Mouse (Mus musculus): Measurements from ENCODE around the gene Lrrc51.
"Not testable (repeated sequence)": the region's sequence is repeated elsewhere in the genome, so short reads cannot be mapped to it uniquely, and the experiment has no call there.

The Lrrc51 gene

DNA sequence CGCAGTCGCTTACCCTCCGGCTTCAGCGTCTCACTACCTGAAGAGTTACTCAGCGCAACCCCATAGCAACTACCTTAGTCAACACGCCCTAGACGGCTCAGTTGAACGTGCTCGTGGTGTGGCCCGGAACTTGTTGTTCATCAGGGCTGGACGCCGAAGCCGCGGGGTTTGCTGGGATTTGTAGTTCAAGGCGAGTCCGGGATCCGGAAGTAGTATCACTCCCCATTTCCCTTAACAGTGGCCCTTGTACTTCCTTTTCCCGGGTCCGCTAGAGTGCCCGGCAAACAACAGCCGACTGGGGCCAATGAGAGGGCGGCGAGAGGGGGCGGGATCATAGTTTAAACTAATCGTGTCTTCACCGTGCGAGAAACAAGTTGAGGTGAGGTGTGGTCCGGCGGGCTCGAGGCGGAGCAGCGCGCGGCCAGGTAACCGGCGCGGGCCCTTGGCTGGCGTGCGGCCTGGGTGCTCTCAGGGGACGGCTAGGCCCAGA, at the start of gene Lrrc51, which contains the start of gene Numa1:
Gene Lrrc51, minus strand, starts transcription at position 145 of the 490 bp plus-strand sequence.
Gene Numa1, plus strand, starts transcription at position 361 of the 490 bp plus-strand sequence.
- DNase-seq, result peak; percentile 93 to 97

DNA sequence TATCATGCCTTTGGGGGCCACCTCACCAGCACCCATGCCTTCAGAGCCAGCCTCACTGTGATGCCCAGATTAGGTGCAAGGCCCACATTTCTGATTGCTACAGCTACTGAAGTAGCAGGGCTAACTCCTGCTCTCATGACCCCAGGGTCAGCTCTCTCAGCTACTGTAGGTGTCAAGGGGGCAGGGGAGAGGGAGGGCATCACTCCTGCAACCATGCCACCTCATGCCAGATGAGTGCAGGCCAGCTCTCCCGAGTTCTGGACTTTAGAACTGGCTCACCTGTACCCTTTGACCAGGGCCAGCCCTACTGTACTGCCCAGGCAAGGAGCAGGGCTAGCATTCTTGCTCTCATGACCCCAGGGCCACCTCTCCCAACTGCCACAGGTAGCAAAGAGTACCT, 49.0 kb upstream of the Lrrc51 start:
- no peak for DNase-seq

DNA sequence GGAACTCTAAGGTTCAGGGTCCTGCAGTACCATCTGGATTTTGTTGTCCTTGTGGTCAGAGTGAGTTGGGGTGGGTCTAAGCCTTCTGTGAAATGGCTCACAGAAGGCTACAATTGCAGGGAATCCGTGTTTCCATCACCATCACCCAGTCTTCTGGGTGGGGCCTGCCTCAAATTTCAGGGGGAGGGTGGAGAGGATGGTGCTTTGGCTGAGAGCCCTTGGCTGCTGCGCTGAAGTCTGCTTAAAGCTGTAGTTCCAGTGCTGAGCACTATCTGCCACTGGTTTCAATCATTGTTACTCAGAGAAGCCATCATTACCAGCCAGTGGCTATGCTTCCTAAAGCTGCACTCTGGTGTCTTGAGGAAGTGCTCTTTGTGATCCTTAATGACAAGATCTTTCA, 40.8 kb upstream of the Lrrc51 start:
- no peak for DNase-seq

DNA sequence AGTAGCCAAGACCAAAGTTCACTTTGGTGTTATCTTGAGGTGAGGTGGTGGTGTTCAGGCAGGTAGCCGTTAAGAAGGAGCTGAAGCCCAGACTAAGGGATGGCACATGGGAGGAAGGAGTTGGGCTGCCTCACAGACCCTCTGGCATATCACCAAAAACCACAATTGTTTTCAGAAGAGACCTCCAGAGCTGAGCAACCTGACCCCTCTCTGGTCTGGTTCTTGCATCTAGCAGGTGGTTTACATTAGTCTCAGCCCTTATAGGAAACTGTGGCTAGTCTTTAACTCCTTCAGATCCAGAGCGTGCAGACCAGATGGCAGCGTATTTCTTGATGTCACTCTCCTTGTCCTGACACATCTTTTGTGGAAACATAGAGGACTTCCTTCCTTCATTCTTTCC, 40.0 kb upstream of the Lrrc51 start:
- no peak for DNase-seq

DNA sequence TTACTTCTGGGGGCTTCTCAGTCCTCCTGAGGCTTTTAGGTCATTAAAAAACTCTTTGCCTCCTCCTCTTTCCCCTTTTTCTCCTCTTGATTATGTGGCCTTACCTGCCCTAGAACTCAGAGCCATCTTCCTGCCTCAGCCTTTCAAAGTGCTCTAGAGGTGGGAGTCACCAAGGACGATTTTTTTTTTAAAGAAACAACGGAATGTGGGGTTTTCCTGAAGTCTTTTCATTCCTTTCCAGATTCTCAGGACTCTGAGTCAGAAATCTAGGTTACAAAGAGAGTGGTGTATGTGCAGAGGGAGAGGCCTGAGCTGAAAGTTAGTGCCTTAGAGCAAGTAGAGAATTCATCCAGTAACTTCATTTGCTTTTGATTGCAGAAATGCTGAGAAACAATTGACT, 38.0 kb upstream of the Lrrc51 start:
- DNase-seq, result no peak

DNA sequence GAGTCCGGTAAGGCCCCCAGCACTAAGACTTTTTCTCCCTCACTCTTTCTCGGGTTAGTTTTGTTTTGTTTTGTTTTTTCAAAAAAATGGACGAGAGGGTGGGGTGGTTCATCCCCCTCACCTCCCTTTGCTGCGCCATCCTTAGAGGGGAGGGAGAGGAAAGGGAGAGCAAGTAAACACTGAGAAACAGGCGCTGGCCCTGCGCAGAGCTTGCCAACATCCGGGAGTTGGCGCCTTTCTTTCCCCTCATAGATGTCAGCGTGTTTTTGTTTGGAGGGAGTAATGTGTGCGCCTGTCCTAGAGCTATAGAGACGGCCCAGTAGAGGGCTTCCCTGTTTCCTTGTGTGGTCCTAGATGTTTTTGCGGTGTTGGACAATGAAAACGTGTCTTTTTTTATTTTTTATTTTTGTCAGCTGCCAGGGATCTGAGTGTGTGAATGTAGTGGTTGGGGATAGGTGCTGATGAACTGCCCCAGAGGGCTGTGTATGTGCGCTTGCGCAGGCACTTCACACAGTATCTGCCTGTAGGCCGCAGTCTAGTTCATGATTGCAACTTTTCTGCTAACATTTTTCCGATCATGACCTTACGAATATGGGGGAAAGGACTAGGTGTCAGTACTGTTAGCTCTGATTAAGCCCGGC, 37.2 kb upstream of the Lrrc51 start:
- peak; percentile 65 to 74 for DNase-seq

DNA sequence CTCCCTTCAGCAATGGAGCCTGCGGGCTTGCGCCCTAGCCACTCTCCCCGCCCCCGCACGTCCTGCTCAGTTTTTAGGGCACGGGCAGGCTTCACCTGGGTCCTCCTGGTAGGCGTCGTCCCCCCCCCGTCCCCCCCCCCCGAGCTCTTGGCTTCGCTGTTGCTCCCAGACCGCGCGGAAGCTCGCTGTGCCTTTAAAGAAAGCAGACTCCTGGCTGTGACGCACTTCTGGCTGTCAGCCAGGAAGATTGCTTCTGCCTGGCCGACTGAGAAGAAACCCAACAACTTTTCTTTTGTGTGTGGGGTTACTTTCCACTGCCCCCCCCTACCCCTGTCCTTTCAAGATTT, 36.7 kb upstream of the Lrrc51 start:
- DNase-seq, result peak; percentile 67 to 80

DNA sequence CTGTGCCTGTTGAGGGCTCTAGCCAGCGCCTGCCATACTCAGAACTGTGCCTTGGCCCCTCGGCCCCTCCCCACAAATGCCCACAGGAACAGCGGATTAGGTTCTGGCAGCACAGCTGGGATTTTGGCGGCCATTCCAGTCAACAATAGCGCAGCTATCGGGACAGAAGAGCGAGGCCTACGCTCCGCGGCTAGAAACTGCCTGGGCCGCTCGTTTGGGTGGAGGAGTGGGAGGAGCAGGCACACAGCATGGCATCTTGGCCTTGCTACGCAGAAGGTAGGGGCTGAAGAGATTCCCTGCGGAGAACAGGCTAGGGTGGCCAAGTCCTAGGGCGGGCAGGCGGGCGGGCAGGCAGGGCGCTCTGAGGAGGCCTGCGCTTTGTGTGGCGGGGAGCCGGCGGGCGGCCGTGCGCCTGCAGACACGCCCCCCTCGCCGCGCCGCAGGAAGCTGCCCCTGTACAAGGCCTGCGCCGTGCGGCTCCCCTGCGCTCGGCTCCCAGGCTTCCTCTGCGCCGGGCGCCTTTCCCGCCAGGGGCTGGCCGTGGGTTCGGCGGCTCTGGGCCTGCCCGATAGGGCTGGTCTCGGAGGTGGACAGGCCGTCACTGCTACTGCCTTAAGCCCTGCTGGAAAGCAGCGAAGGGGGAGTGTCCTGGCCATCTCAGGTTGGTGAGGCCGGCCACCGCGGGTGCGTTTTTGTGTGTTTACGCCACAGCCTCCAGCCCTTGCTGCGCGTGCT, 36.2 kb upstream of the Lrrc51 start:
- DNase-seq, result peak; percentile 86 to 89

DNA sequence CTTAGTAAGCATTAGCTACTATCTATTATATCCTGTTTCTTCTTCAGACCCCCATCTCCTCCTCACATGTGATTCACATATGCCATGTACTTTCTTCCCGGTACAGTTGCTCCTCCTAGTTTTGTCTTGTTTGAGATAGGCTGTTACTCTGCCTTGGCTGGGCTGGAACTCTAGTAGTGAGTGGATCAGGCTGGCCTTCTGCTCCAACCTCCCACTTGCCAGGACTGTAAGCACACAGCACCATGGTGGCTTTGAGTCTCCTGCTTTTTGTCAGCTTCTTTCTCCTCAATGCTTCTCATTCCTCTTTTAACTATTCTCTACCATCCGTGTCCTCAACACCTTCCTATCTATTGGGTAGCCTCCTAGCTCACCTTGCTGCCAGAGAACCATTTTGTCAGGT, 35.1 kb upstream of the Lrrc51 start:
- DNase-seq, result no peak

DNA sequence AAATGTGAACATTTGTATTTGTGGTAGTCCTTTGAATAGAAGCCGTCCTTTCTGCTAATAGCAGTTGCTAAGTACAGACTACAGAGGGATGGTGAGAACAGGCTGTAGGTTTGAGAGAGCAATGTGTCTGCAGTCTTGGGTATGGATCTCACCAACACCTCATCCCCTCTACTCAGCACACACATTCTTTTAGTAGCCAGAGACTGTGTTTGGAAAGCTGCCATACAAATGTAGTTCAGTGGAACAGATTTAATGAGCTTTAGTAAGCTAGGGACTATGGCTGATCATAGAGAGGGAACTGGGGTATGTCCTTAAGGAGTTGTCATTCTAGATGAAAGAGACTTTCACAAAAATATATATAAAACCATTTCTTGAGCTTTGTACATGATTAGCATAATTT, 33.6 kb upstream of the Lrrc51 start:
- DNase-seq, result no peak

DNA sequence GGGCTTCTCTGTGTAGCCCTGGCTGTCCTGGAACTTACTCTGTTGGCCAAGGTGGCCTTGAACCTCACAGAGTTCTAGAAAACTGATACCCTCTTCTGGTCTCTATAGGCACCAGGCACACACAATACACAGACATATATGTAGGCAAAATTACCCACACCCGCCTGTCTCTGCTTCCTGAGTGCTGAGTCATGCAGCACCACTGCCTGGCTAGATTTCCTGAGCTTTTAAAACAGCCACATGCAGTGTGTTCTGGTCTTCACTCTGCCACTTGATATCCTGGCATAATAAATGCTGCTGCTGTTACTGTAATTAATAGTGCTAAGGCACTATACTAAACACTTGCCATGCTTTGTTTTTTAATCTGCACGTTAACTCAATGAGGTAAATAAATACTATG, 31.9 kb upstream of the Lrrc51 start:
- peak; percentile 25 to 42 for DNase-seq

DNA sequence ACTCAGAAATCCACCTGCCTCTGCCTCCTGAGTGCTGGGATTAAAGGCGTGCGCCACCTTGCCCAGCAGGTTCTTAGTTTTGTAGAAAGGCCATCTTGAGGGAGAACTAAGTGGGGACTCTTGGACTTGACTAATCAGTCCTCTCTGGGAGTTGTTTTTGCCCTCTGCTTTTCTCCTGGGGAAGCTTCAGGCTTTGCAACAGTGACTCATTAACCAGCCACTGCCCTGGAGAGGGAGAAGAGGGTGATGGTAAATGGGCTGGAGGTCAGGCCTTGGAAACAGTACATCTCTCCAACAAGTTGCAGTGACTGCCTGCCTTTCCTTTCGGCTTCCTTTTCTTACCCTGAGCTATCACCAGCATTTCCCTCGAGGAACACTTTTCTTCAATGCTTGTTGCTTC, 30.9 kb upstream of the Lrrc51 start:
- DNase-seq, result no peak

DNA sequence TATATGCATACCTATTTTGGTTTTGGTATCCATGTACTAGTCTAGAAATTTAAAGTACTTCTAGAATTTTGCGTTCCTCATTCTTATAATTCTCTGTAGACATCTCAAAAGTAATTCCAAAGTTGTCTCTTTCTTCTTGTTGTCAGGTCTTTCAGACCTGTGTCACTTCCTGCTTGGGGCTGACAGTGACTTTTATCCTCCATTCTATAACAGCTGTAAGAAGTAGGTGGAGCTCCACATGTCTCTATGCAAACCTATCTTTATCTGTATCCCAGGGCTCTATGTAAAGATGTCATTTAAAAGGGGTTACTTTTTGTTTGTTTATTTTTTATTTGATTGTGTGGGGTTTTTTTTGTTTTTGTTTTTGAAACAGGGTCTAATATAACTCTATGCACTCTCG, 29.9 kb upstream of the Lrrc51 start:
- DNase-seq, result no peak

DNA sequence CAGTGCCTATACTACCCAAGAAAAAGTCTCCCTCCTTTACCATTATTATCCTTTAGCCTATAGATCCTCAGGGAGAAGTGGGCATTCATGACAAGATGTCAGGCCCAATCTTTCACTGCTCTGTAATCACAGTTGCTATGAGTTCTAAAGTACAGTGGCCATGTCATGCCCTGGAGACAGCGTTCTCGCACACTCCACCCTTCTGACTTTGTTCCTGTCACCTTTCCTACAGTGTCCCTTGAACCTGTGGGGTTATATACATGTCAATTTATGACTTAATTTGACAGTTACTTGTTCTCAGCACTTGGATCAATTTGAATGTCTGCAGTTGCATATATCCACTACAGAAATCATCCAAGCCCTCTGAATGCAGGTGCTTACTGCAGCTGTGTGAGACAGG, 29.1 kb upstream of the Lrrc51 start:
- no peak for DNase-seq

DNA sequence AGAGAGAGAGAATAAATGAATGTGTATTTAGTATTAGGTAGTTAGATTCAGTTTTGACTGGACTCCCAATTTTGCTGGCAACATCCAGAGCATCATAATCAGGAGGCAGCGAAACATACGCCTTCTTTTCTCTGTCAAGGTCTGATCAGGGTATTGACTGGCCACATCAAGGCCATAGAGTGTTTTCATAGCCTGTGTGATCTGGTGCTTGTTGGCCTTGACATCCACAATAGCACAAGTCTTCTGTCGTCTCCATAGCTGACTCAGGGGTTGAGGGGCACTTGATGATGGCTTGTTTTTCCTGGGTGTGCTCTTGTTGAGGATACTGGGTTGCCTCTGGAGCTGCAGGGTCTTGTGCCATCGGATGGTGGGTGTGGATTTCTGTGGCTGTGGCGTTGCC, 23.2 kb upstream of the Lrrc51 start:
- DNase-seq, result no peak

DNA sequence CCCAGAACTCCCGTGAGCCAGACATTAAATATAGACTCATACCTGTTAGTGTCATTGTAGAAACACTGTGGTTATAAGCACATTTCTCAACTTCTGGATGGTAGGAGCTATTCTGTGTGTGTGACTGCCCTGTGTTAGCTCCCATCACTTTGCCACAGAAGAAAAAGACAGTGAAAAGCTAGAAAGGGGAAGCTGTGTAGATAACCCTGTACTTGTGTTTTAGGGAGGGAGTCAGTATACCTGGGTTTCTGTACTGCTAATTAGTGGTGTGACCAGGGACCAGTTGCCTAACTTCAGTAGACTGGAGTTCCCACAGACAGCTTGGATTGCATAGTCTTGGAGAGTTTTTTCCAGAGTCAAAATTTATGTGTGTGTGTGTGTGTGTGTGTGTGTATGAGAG, 22.8 kb upstream of the Lrrc51 start:
- no peak for DNase-seq

DNA sequence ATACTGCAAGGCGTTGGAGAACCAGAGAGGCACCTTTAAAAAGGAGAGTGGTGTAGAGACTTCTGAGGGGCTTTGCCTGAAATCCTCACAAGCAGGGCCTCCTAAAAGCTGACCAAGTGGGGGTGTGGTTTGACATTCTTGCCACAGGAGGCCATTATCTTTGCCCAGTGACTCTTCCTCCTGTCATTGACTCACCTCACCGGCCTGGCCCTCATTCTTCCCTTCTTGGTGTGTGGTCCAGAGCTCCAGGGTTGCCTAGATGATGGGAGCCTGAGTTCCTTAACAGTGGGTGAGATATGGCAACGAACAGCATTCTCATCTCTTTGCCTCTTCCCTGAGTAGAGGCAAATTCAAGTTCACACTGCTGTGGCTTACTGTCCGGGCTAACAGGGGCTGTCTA, 22.2 kb upstream of the Lrrc51 start:
- DNase-seq, result no peak

DNA sequence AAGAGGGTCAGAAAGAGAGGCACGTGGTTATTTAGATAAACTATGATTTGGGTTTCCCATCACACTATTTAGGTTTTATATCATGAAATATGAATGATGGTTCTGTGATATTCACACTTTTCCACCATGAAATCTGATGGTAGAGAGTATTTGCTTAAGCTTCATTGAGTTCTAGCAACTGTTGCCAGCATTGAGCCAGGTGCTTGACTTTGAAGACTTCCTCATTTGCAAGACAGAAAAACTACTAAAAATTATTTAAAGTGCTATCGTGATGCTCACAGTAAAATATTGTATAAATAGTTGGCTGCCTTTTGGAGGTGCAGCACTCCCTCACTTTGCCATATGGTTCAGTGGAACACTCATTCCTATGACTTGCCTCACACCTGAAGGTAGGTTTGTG, 21.6 kb upstream of the Lrrc51 start:
- no peak for DNase-seq

DNA sequence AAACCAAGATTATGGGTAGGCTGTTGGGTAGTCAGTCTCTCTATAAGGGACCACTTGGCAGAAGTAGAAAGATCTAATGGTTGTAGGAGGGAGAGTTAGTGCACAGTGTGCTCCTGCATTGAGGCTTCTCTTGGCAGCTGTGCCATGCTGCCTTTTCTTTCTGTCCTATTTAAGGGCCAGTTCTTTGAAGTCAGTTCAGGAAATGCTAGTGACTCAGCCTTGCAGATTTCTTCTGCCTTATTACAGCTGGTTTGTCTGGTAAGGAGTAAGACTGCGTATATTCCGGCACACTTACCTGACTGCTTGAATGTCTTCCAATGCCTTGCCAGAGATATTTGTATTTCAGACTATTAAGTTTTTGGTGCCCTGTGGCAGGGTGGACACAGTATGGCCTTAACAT, 20.5 kb upstream of the Lrrc51 start:
- no peak for DNase-seq

DNA sequence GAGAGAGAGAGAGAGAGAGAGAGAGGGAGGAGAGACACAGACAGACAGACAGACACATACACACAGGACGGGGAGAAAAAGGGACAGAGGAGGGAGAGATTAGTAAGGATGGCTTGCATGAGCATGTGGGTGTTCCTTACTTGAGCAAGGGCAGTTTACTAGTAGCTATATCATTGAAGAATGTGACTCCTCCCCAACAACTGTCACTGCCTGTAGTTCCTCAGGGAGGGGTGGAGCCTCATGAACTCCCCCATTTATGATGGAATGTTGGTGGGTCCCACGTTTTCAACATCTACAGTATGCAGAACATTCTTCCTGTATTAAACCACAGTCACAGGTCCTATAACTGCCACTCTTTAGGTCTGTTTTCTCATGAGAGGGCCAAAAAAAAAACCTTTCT, 18.4 kb upstream of the Lrrc51 start:
- DNase-seq, result no peak

DNA sequence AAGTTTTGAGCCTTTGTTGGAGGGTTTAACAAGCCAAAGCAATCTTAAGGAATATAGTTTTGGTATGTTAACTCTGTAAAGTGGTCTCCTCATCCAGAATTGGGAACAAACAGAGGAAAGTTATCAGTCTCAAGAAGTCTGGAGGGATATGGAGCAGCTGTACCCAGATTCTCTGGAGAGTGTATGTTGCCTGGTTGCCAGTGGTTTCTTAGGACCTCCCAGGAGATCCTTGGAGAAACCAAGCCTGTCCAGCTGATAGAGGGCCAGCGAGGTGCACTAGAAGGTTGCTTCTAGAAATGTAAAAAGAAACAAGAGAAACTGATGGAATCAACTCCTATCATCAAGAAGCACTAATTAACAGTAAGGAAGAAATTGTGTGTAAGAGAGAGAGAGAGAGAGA, 18.0 kb upstream of the Lrrc51 start:
- DNase-seq, result no peak

DNA sequence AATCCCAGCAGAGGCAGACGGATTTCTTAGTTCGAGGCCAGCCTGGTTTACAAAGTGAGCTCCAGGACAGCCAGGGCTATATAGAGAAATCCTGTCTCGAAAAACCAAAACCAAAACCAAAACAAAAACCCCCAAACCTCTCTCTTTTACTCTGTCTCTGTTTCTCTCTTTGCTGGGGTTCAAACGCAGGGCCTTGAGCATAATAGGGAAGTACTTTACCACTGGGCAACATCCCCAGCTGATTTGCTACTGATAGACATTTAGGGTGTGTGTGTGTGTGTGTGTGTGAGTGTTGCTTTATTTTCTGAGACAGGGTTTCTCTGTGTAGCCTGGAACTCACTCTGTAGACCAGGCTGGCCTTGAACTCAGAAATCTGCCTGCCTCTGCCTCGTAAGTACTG, 15.3 kb upstream of the Lrrc51 start:
- DNase-seq, result not testable (repeated sequence)

DNA sequence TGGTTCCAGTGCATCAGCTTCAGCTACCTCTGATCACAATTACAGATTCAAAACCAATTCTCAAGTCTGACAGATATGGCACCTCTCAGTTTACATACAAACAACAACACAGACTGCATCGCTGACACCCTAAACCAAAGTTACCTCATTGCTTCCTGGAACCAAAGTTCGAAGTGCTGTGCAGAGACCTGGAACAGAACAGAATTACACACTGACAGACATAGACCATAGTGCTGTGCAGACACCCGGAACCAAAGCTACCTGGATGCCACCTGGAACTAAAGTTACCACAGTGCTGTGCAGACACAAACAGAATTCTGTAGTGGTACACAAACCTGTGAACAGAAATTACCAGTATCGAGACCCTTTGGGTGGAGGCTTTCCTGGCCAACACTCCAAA, 6.1 kb upstream of the Lrrc51 start:
- no peak for DNase-seq

DNA sequence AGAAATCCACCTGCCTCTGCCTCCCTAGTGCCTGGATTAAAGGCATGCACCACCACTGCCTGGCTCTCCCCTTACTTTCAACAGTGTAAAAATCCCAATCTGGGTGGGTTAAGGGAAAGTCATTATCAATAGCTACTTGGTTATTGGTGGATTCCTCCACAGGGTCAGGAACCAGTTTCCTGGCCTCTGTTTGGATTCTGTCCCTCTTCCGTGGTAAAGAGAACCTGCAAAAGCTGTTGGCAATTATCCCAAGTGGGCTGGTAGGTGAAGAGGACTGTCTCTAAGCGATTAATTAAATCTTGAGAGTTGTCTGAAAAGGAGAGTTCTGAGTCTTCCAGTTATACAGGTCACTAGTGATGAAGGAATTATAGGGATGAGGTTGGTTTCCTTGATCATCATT, 4.7 kb upstream of the Lrrc51 start:
- no peak for DNase-seq

DNA sequence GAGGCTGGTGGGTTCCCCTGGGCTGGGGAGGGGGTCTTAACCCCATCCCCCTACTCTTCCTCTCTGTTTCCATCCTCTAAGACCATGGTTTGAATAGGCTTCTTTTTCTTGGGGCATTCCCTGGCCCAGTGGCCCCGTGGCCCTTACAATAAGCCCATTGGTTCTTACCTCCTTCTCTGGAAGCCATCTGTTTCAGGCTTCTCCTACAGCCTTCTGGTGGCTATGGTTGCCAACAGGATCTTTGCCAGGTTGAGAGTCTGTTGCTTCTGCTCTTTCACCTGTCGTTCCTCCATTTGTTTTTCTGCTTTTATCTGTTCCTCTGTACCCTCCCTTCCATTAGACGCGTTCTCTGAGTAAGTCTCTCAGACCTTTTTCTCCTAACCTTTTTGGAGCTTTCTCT, 3.9 kb upstream of the Lrrc51 start:
- no peak for DNase-seq

Measured in thymus, postnatal 36 days (tissue).